Mouse (Mus musculus) splenic B cell, adult 2 months (primary cell): ENCODE measurements around the gene Rpp25l.
"Not testable (repeated sequence)": the region's sequence is repeated elsewhere in the genome, so short reads cannot be mapped to it uniquely, and the experiment has no call there.

Experiments
- DNase-seq: peaks from one replicate; pipeline ENCODE4 v3.0.0-alpha.2; 2011; ENCODE audit warnings: low read depth, low spot score
- H3K27me3 ChIP-seq: 2 replicates; pipeline ENCODE4 v1.6.1; 2012; ENCODE audit warnings: mild to moderate bottlenecking, low read length, moderate library complexity, mixed read lengths; ENCODE audit not compliant: control insufficient read depth, poor library complexity, insufficient read depth, severe bottlenecking
- H3K36me3 ChIP-seq: 2 replicates; pipeline ENCODE4 v1.6.1; 2012; ENCODE audit warnings: mild to moderate bottlenecking, low read length, moderate library complexity, mixed read lengths; ENCODE audit not compliant: control insufficient read depth, poor library complexity, insufficient read depth, severe bottlenecking

Rpp25l gene

DNA sequence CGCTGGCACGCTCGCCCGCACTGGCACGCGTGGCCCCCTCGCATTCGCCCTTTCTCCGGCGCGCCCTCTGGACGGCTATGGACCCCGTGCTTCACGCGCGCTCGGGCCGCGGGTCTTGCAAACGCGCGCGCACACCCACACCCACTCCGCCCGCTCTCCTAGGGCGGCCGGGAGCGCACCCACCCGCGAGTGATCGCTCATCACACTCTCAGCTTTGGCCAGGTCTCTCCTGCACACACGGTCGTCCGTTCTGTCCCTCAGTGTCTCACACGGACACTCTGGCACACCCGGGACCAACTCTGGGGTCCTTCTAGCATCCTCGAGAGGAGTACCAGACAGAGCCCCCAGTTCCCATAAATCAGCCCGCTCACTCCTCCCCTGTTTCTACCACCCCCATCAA, 17.5 kb downstream of the Rpp25l start:
- H3K36me3 ChIP-seq, DNase-seq, H3K27me3 ChIP-seq: not testable (repeated sequence)

DNA sequence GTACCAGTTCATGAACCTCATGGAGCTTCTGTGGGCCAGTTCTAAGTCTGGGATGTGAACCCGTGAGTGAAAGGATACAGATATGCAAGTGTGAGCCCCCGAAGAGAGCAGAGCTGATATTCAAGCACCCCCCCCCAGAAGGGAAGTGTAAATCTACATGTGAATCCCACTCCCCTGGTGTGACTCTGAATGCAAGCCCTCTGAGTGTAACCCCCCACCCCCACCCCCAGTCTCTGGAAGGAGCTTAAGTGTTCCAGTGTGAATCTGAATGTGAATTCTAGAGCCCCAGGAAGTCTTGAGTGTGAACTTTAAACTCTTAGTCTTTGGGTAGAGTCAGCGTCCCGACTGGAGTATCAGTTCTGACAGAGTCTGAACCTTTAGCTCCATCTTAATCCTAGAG, 19.8 kb downstream of the Rpp25l start:
- H3K36me3 ChIP-seq, H3K27me3 ChIP-seq, DNase-seq: not testable (repeated sequence)

DNA sequence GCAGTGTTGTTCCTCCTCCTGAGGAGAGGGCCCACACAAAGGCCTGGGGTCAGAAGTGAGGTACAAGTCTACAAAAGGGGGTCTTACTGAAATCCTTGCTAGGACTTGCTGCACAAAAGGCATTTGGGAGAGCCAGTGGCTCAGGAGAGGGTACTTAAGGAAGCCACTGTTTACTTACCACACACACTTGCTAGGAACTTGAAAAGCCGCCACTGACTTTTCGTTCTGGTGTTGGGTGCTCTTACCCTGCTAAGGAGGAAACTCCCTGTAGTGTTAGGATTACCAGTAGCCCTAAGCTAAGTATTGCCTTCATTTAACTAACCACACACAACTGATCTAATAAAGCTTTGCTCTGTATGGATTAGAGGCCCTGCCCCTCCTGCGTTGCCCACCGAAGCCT, 23.3 kb downstream of the Rpp25l start:
- not testable (repeated sequence) for H3K36me3 ChIP-seq

DNA sequence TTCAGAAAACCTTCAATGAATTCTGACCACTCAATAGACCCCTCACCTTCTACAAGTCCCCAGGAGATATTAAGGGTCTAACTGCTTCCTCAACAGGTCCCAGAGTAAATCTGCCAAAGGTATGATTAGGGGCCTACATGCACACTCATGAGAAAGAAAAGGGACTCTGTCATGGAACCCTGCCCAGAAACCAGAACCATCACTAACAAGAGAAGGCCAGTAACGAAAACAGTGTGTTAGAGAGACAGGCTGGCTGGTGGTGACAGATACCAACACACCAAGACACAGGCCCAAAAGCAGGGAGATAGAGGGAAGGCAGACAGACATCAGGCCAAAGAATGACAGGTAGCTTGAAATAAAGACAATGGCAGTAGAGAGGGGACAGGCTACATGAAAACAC, 24.8 kb downstream of the Rpp25l start:
- H3K36me3 ChIP-seq, H3K27me3 ChIP-seq, DNase-seq: not testable (repeated sequence)

More for the DNA sequence above, 23.3 kb downstream of the Rpp25l start:
- not testable (repeated sequence) for H3K27me3 ChIP-seq, DNase-seq

DNA sequence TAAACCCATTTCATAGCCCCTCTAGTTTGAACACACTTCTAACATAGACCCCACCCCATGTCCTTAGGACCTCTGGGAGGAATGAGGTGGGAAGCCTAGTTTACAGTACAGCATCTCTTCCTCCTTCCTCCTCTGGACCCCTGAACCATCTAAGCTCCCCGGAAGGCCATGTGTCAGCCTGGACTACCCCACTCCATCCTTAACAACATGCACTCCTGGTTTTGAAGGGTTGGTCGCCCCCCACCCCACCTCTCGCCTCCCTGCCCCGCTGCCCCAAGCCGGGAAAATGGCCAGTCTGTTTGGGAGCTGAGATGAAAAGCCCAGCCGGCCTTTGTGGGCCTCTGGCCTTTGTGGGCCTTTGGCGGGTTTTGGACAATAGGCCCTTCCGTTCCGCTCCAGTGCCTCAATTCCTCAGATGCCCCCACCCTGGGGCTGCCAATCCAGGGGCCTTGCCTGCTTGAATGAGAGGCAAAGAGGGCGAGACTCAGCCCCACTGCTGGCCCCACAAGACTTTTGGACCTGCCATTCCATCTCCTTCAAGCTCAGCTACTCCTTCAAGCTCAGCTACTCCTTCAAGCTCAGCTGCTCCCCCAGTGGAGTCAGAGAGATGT, 27.3 kb downstream of the Rpp25l start:
- H3K27me3 ChIP-seq, DNase-seq, H3K36me3 ChIP-seq: not testable (repeated sequence)

DNA sequence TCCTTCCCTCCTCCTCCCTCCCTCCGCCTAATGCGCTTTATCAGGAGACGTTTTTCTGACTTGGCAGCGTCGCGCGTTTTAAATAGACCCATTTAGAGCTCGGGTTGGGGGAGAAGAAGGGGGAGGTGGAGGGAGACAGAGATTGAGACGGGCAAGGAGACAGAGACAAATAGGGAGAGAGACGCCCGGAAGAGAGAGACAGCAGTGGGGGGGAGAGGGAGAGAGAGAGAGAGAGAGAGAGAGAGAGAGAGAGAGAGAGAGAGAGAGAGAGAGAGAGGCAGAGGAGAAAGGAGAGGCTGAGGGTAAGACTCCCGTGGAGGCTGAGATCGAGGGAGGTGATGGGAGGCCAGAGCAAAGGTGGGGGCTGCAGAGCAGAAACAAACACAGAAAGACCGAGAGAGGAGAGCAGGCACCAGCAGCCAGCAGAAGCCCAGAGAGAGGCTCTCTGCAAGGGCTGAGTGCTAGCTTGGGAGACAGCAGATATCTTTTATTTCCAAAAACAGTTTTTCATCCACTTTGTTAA, 28.3 kb downstream of the Rpp25l start:
- DNase-seq, H3K36me3 ChIP-seq, H3K27me3 ChIP-seq: not testable (repeated sequence)

DNA sequence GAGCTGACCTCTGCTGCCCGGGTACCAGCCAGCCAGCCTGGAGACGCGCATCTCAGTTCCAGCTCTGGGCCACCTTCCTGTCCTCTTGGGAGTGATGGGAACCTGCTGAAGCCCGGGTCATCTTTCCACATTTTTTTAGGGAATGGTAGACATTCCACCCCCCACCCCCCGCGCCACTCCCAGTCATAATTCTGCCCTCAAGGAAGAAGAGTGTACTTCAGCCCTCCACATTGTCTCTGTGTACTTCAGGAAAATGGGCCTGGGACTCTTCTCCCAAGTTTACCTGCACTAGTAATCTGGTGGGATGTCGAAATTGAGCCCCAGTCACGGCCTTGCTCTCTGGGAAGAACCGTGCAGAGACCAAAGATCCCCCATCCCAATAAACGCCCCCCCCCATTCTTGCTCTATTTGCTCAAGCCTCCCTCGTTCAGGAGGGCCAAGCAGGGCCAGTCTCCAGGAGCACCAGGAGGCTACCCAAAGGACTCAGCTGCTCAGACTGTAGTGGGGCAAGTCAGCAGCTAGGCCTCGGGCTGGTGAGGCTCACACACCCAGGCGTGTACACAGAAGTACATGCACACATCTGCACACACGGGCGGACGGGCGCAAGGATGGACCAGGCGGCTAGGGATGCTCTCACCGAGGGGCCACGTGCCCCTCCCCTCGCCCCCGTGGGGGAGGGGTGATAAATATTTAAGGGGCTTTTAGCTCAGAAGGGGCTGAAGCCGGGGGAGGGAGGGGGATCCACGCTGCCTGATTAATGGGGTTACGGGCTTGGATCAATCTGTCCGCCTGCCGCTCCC, 29.0 kb downstream of the Rpp25l start:
- not testable (repeated sequence) for H3K36me3 ChIP-seq, DNase-seq, H3K27me3 ChIP-seq

DNA sequence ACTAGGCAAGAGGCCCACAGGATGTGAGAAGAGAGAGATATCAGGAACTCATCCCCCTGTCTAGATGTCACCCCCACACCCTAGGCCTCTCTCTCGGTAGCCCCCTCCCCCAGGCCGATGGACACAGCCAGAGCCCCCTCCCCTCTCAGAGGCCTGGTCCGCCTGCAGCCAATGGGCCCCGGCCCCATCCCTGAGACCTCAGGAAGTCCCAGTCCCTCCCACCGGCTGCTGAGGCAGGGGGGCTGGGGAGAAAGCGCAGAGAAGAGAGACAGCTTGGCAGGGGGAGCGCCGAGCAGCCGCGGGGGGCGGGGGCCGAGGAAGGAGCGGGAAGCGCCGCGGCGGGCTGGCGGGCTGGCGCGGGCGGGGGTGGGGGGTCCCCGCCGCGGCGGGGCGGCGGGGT, 30.0 kb downstream of the Rpp25l start:
- H3K27me3 ChIP-seq, DNase-seq, H3K36me3 ChIP-seq: not testable (repeated sequence)

DNA sequence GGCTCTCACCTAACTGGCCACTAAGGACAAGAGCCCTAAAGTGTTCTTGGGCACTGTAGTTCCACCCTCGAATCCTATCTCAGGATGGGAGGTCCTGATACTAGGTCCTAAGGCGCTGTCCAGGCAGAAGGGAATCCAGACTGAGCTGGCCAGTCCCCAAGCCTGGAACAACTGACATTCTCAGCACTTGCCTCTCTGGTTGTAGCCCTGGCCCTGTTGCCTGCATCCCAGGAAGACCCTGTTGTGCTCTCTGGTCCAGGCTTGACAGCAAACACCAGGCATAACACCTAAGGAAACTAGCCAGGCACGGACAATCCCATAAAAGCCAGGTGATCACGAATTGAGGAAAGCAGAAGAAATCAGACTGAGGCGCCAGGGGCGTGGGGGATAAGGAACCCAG, 30.5 kb downstream of the Rpp25l start:
- no peak for DNase-seq
- Histone ChIP-seq H3K36me3 (no peaks in the 10 kb centered on the region), H3K27me3 (no peaks in the 10 kb centered on the region)

DNA sequence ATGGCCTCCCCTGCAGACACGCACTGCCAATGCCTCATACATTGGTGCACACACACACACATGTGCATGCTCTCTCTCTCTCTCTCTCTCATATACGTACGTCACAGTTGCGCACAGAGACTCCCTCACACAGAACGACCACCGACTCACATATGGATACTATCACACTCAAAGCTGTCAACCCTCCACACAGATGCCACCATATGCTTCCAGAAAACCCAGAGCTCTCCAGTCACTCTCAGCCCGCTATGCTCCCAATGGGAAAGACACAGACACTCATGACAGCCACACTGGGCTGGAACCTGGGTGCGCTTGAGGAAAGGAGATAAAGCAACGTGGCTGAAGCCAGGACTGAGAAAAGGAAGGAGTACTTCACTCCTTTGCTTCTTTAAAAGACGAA, 31.4 kb downstream of the Rpp25l start:
- DNase-seq, result no peak
- H3K36me3 ChIP-seq, result no peaks in the 10 kb centered on the region
- no peaks in the 10 kb centered on the region for H3K27me3 ChIP-seq

DNA sequence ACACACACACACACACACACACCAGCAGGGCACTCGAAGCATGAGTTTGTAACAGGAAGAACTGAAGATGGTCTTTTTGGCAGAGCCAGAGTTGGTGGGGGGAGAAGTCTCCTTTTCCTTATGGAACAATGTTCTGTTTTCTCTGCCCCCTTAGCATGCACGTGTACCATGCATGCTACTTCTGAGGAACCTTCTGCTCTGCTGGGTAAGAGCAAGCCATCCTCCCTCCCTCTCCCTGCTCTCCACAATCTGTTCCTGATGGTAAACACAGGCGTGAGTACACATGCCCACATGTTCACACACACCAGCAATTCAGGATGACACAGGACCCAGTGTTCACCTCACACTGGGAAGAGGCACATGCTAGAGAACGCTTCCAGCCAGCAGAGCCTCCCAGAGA, 32.2 kb downstream of the Rpp25l start:
- H3K27me3 ChIP-seq, result no peaks in the 10 kb centered on the region
- no peak for DNase-seq
- H3K36me3 ChIP-seq, result no peaks in the 10 kb centered on the region

DNA sequence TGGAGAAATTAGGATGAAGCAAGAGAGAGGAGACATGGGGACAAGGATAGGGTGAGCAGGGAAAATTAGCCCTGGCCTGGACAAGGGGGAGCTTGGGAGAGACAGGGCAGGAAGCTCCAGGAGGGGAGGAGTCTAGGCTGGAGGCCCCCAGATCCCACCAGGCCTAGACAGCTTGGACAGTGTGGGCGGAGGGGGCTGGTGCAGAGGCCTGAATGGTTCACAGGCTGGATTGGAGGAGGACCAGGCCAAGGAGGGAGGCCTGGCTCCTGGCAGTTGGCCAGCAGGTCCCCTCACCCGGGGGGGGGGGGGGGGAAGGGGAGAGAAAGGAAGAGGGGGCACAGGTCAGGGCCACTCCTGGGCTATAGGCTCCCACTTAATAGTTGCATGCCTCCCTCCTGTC, 34.0 kb downstream of the Rpp25l start:
- Histone ChIP-seq H3K36me3 (no peaks in the 10 kb centered on the region), H3K27me3 (no peaks in the 10 kb centered on the region)
- DNase-seq, result no peak

DNA sequence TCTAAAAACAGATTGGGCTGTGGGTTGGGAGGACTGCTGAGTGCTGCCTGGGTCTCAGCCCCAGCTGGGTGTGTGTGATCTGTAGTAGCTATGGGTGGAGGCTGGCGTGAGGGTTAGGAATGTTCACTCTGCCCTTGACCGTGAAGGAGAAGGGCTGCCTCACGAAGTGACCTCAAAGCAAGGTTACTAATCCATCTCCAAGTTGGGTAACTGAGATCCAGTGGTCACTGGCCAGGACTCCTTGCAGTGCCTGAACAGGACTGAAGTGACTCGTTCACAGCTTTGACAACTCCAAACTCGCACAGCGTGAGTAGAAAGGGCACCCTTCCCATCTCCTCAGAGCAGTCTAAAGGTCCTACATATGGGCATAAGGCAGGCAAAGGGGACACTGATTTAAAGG, 34.5 kb downstream of the Rpp25l start:
- DNase-seq, result no peak
- H3K36me3 ChIP-seq, result no peaks in the 10 kb centered on the region

DNA sequence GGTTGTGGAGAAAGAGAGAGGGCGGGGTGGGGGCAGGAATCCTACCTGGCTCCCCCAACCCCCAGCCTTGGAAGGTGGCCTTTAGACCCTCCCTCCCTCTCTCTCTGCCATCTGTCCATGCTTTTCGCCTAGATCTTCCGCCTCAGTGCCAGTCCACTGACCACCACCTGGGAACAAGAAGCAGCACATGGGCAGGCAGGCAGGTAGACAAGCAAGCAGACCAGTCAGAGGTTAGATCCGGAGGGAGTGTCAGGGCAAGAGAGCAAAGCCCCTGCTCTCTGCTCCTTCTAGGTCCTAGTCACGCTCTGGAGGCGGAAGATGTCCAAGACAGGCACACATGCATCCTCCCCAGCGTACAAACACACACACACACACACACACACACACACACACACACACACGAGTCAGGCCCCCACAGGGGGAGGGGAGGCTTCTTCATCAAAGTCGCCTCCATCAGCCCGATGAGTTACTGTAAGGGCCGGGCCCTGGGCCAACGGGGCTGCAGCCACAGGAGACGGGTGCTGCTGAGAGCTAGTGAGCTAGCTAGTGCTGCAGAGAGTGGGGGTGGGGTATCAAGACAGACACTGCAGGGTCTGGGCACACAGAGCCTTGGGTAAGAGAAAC, 36.2 kb downstream of the Rpp25l start:
- DNase-seq, result no peak
- Histone ChIP-seq H3K27me3 (no peaks in the 10 kb centered on the region), H3K36me3 (no peaks in the 10 kb centered on the region)

More for the DNA sequence above, 34.5 kb downstream of the Rpp25l start:
- no peaks in the 10 kb centered on the region for H3K27me3 ChIP-seq
